In genomic region chr4:3049972-3050846, GRCm38 (mm10) we compare ENCODE assay signal across 8 mouse cellular contexts.
DNase-seq lines count a peak whose midpoint lies in the region; ATAC-seq and TF ChIP-seq lines count a peak whose summit lies in the region.

No protein-coding gene starts in this region.

- H3K27ac ChIP-seq in forebrain, embryonic 11.5 days (ENCODE audit: low read depth, low read length): no peak overlapping the region
- H3K27ac ChIP-seq in forebrain, embryonic 10.5 days: no peak overlapping the region
- H3K27ac ChIP-seq in liver, adult 2 months (replicated peaks; ENCODE audit: insufficient read depth, low read depth, low read length): no peak overlapping the region

- H3K4me2 ChIP-seq in forebrain, embryonic 11.5 days (ENCODE audit: low read depth, low read length, severe bottlenecking): no peak overlapping the region

- no peaks in the 10 kb centered on the region for H3K36me3 ChIP-seq in forebrain, embryonic 11.5 days (ENCODE audit: control insufficient read depth, insufficient read depth, low read length)
- H3K36me3 ChIP-seq in forebrain, embryonic 10.5 days (replicated peaks): no peaks in the 10 kb centered on the region
- no peaks in the 10 kb centered on the region for H3K36me3 ChIP-seq in liver, adult 2 months (ENCODE audit: control insufficient read depth, insufficient read depth, low read length)

- 60% methylated on average over 2 of the region's 2 CpGs for WGBS in forebrain, embryonic 11.5 days
- WGBS in forebrain, embryonic 10.5 days: 49% methylated on average over 2 of the region's 2 CpGs
- 48% methylated on average over 2 of the region's 2 CpGs for WGBS in liver, adult 2 months

- no peak overlapping the region for H3K4me3 ChIP-seq in forebrain, embryonic 11.5 days (ENCODE audit: low read depth, low read length)
- no peak overlapping the region for H3K4me3 ChIP-seq in forebrain, embryonic 10.5 days
- H3K4me3 ChIP-seq in liver, adult 2 months (ENCODE audit: insufficient read depth, low read depth, low read length): no peak overlapping the region

- TF ChIP-seq POLR2A in liver, adult 2 months (IDR thresholded peaks at IDR 0.05; ENCODE audit: extremely low read depth, insufficient read depth, low read length): no peak

- no peaks in the 10 kb centered on the region for H3K27me3 ChIP-seq in forebrain, embryonic 11.5 days (ENCODE audit: control insufficient read depth, insufficient read depth, low read length)
- no peaks in the 10 kb centered on the region for H3K27me3 ChIP-seq in forebrain, embryonic 10.5 days (ENCODE audit: poor library complexity, severe bottlenecking)
- no peaks in the 10 kb centered on the region for H3K27me3 ChIP-seq in liver, adult 2 months (ENCODE audit: control insufficient read depth, insufficient read depth, low read length)

- TF ChIP-seq CTCF in liver, adult 2 months (IDR thresholded peaks at IDR 0.05; ENCODE audit: low read depth, low read length): no peak

- H3K9me3 ChIP-seq in forebrain, embryonic 11.5 days (ENCODE audit: control insufficient read depth, low read length): peaks cover 54% of the 10 kb centered on the region
- H3K9me3 ChIP-seq in forebrain, embryonic 10.5 days: peaks cover 55% of the 10 kb centered on the region

- ATAC-seq in forebrain, embryonic 11.5 days (replicated peaks; ENCODE audit: low FRiP score): peak; percentile 55
- peak; percentile 39 for ATAC-seq in neutrophil, adult 5-6 weeks (ENCODE audit: extremely low read depth, insufficient number of reproducible peaks, low FRiP score, poor library complexity, severe bottlenecking)

- peak; percentile 50 for DNase-seq in forebrain, embryonic 11.5 days (ENCODE audit: low spot score)
- no peak for DNase-seq in forebrain, embryonic 10.5 days (ENCODE audit: extremely low spot score, low spot score)
- DNase-seq in urinary bladder, adult 2 months (ENCODE audit: low spot score): peak; percentile 17
- no peak for DNase-seq in urinary bladder, postnatal 4 days (ENCODE audit: low spot score in 2 of 2)
- peak; percentile 48 for DNase-seq in liver, adult 2 months (ENCODE audit: extremely low read depth, low read depth, low spot score)
- no peak for DNase-seq in embryo, embryonic 10.5 days (ENCODE audit: low spot score)
- no peak for DNase-seq in adrenal gland, postnatal 14 days

- no peaks in the 10 kb centered on the region for H3K79me2 ChIP-seq in liver, adult 2 months (ENCODE audit: control insufficient read depth, insufficient read depth, low read length)

- H3K9ac ChIP-seq in forebrain, embryonic 11.5 days (ENCODE audit: low read length): no peak overlapping the region
- H3K9ac ChIP-seq in liver, adult 2 months (ENCODE audit: low read depth, low read length): no peak overlapping the region

- no peaks in the 10 kb centered on the region for H3K4me1 ChIP-seq in forebrain, embryonic 11.5 days (replicated peaks; ENCODE audit: control insufficient read depth, insufficient read depth, low read length)
- no peaks in the 10 kb centered on the region for H3K4me1 ChIP-seq in forebrain, embryonic 10.5 days
- H3K4me1 ChIP-seq in liver, adult 2 months (ENCODE audit: control insufficient read depth, insufficient read depth, low read length): no peaks in the 10 kb centered on the region

Comparison
In these comparisons a context has a peak if more than half of its experiments do, and no peak if none do; other contexts are left out.
1. DNase-seq: peak in forebrain, embryonic 11.5 days (single experiment), urinary bladder, adult 2 months (single experiment) and liver, adult 2 months (single experiment); none in forebrain, embryonic 10.5 days (single experiment), urinary bladder, postnatal 4 days (0 of 2), embryo, embryonic 10.5 days (single experiment) and adrenal gland, postnatal 14 days (single experiment).